Mouse (Mus musculus) left cerebral cortex, postnatal 14 days (tissue): ENCODE results near the gene Trmt44. TPM values are rescaled to one million over a fixed set of nuclear protein-coding genes. Genes with fewer than 3 reads are reported as not detected.

ENCODE experiments used
- total RNA-seq, 2 experiments: library from RNA; stranded (reverse); gene quantifications; 2 replicates each; pipeline ENCODE4 v1.2.3; 2021

Gene Trmt44
- total RNA-seq, 2 experiments from 2014 or later = 6.9 to 7.4 TPM

Other genes starting within 250 kb of the Trmt44 start
- gene Hmx1, start 186.0 kb downstream of the Trmt44 start, total RNA-seq = not detected
- gene Cpz, start 49.4 kb downstream of the Trmt44 start, total RNA-seq = 1 to 10 TPM; 2.1 TPM
- gene Acox3, start 8.0 kb upstream of the Trmt44 start, total RNA-seq = 10 to 100 TPM; 24.8 to 29.5 TPM
- gene Htra3, start 104.7 kb upstream of the Trmt44 start, total RNA-seq = 10 to 100 TPM; 13.0 to 13.6 TPM
- gene Sh3tc1, start 164.9 kb upstream of the Trmt44 start, total RNA-seq = 1 to 10 TPM; 2.7 to 3.3 TPM
- gene Ablim2, start 182.8 kb upstream of the Trmt44 start, total RNA-seq = 100 to 1,000 TPM; 106 to 112 TPM